Mouse (Mus musculus) spleen, adult 2 months (tissue): ENCODE data around the gene Gm20388.

Experiments
- CTCF ChIP-seq: fragments of 200-500 bp; IDR thresholded peaks from 2 replicates; pipeline ENCODE4 v1.5.1; 2011; ENCODE audit warnings: mild to moderate bottlenecking, inconsistent platforms; ENCODE audit not compliant: insufficient read depth, insufficient read length, insufficient replicate concordance; ENCODE audit errors: extremely low read depth
- POLR2A ChIP-seq: fragments of 200-500 bp; IDR thresholded peaks from 2 replicates; pipeline ENCODE4 v1.6.1; 2011; ENCODE audit warnings: low read depth, low read length, inconsistent platforms

DNA sequence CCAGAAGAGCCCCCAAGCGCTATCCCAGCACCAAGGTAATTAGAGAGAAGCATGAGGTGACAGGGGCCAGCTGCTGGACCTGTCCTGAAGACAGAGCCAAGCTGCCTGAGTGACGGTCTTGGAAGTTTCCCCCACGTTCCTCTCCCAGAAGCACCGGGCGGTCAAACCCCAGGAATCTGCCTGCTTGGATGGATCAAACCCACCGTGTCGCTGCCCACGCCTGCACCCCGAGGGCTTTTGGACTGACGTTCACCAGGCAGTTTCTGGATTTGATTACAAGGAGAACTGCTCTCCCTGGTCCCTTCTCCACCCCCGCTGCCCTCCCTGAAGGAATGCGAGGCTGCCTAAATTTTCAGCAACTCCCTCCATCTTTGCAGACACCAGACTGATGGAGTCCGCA, 1432.3 kb downstream of the Gm20388 start:
- TF ChIP-seq CTCF: no peak
- TF ChIP-seq POLR2A: no peak
